Mouse (Mus musculus) layer of hippocampus, adult 9-10 months (tissue): Measurements from ENCODE around the gene Arid5a.
A peak's percentile ranks its signal among the peaks of the same experiment; 100 is the strongest.

ENCODE experiments used
- DNase-seq: peaks from one replicate; pipeline ENCODE4 v3.0.0; 2022; ENCODE audit warnings: low spot score

Gene Arid5a

GRCm38 (mm10) chr1:36325900-36326321, 18.4 kb downstream of the Arid5a start:
- no peak for DNase-seq

GRCm38 (mm10) chr1:36326815-36327214, 19.3 kb downstream of the Arid5a start:
- DNase-seq: no peak

GRCm38 (mm10) chr1:36331743-36332142, 24.2 kb downstream of the Arid5a start:
- DNase-seq: no peak

- DNase-seq: no peak
These were observed 25.7 kb downstream of the Arid5a start for GRCm38 (mm10) chr1:36332955-36333887.

GRCm38 (mm10) chr1:36342547-36342946, 35.0 kb downstream of the Arid5a start:
- no peak for DNase-seq

- DNase-seq: no peak
These were observed 44.8 kb downstream of the Arid5a start for GRCm38 (mm10) chr1:36352351-36352750.

GRCm38 (mm10) chr1:36356955-36357695, 49.6 kb downstream of the Arid5a start:
- DNase-seq: no peak

GRCm38 (mm10) chr1:36367698-36368097, 60.2 kb downstream of the Arid5a start:
- no peak for DNase-seq

- DNase-seq: no peak
These were observed 60.8 kb downstream of the Arid5a start for GRCm38 (mm10) chr1:36368112-36368968.

- peak; percentile 60 for DNase-seq
These were observed 61.6 kb downstream of the Arid5a start, which contains the start of gene Kansl3 for GRCm38 (mm10) chr1:36368969-36369645. TSS of gene Kansl3 (minus strand) at chr1:36369181.

- no peak for DNase-seq
These were observed 63.4 kb downstream of the Arid5a start for GRCm38 (mm10) chr1:36370918-36371317.

GRCm38 (mm10) chr1:36371934-36372845, 64.7 kb downstream of the Arid5a start, which contains the start of gene Fer1l5:
TSS of gene Fer1l5 (plus strand) at chr1:36372291.
- DNase-seq: no peak
